Mouse (Mus musculus): ENCODE data around the gene Tmem201. TPM values are rescaled to one million over a fixed set of nuclear protein-coding genes. Genes with fewer than 3 reads are reported as not detected.

Tmem201 gene
- polyA plus RNA-seq, 1 experiment from 2014 or later = 24.6 TPM

DNA sequence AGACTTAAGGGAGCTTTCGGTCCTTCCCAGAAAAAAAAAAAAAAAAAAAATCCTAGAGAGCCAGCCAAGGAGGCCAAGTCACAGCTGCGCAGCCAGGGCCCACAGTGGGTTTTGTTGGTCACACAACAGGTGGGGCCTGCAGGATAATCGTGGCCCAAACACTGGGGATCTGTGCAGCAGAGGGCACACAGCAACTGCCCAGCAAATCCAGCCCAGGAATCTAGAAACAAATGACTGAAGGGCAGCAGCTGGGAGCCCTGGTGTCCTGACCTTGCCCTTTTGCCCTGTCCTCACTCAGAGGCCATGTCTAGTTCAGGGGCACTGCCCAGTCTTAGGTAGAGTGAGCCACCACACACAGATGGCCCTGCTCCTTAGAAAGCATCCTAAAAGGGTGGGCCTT is 5.5 kb downstream of the Tmem201 start:
- peaks cover 15% of the 10 kb centered on the region for H3K36me3 ChIP-seq (ENCODE audit: control insufficient read depth, insufficient read depth, low read length)
- ATAC-seq (ENCODE audit: insufficient number of reproducible peaks, low FRiP score, low TSS enrichment, low read depth) = no peak
- H3K27ac ChIP-seq (replicated peaks; ENCODE audit: low read depth, low read length) = no peak overlapping the region
- no peaks in the 10 kb centered on the region for H3K9me3 ChIP-seq (ENCODE audit: control insufficient read depth, low read length)
- 93% methylated on average over 3 of the region's 3 CpGs for WGBS
- H3K4me1 ChIP-seq (ENCODE audit: control insufficient read depth, insufficient read depth, low read length) = peaks cover 30% of the 10 kb centered on the region
- H3K9ac ChIP-seq (ENCODE audit: low read length) = no peak overlapping the region
- H3K4me2 ChIP-seq (ENCODE audit: low read depth, severe bottlenecking) = no peak overlapping the region
- no peak overlapping the region for H3K4me3 ChIP-seq (ENCODE audit: low read depth, low read length)
- no peaks in the 10 kb centered on the region for H3K27me3 ChIP-seq (ENCODE audit: control insufficient read depth, insufficient read depth, low read length)
- DNase-seq (ENCODE audit: low spot score) = no peak

DNA sequence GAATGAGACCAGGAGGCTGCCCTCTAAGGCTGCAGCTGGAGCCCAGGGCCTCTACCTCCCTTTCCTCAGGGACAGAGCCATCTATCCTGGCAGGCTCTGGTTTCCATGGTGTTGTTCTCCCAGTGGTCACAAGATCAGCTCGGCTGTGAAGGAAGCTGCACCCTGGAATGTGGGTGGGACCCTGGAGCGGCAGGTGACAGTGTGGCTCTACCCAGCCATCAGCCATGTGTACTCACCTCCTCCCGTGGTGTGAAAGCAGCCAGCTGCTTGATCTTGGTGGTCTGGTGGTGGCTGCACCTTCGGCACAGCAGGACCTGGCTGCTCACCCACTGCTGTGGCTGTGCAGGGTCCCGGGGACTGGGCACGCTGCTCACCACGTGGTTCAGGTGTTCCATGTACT is 7.0 kb downstream of the Tmem201 start:
- H3K36me3 ChIP-seq (ENCODE audit: control insufficient read depth, insufficient read depth, low read length) = peaks cover 29% of the 10 kb centered on the region
- DNase-seq (ENCODE audit: low spot score) = no peak
- WGBS = 76% methylated on average over 7 of the region's 7 CpGs
- no peak overlapping the region for H3K4me3 ChIP-seq (ENCODE audit: low read depth, low read length)
- H3K27me3 ChIP-seq (ENCODE audit: control insufficient read depth, insufficient read depth, low read length) = no peaks in the 10 kb centered on the region
- no peak overlapping the region for H3K9ac ChIP-seq (ENCODE audit: low read length)
- peaks cover 20% of the 10 kb centered on the region for H3K4me1 ChIP-seq (ENCODE audit: control insufficient read depth, insufficient read depth, low read length)
- H3K9me3 ChIP-seq (ENCODE audit: control insufficient read depth, low read length) = no peaks in the 10 kb centered on the region
- no peak overlapping the region for H3K4me2 ChIP-seq (ENCODE audit: low read depth, severe bottlenecking)
- no peak for ATAC-seq (ENCODE audit: insufficient number of reproducible peaks, low FRiP score, low TSS enrichment, low read depth)
- H3K27ac ChIP-seq (replicated peaks; ENCODE audit: low read depth, low read length) = no peak overlapping the region

DNA sequence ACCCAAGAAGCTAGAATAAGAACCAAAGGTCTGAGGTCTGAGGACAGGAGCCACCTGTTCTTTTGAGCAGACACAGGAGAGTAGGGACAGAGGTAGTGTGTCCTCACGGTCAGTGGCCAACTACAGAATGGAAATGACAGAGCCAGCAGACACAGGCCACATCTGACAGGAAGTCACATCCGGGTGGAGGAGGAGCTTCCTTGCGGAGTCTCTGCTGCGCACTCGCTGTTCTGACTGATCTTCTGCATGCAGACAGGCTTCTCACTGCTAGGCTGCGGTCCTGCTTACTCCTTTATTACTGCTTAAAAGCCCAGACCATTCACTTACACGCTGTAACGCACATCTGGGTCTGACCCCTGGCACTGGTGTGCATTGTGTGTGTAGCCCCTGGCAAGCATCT is 9.0 kb downstream of the Tmem201 start:
- H3K27me3 ChIP-seq (ENCODE audit: control insufficient read depth, insufficient read depth, low read length) = no peaks in the 10 kb centered on the region
- H3K36me3 ChIP-seq (ENCODE audit: control insufficient read depth, insufficient read depth, low read length) = peaks cover 32% of the 10 kb centered on the region
- no peak overlapping the region for H3K4me2 ChIP-seq (ENCODE audit: low read depth, severe bottlenecking)
- no peak for ATAC-seq (ENCODE audit: insufficient number of reproducible peaks, low FRiP score, low TSS enrichment, low read depth)
- DNase-seq (ENCODE audit: low spot score) = no peak
- H3K4me1 ChIP-seq (ENCODE audit: control insufficient read depth, insufficient read depth, low read length) = peaks cover 6% of the 10 kb centered on the region
- no peak overlapping the region for H3K27ac ChIP-seq (replicated peaks; ENCODE audit: low read depth, low read length)
- H3K4me3 ChIP-seq (ENCODE audit: low read depth, low read length) = no peak overlapping the region
- whole genome bisulfite sequencing = 74% methylated on average over 8 of the region's 8 CpGs
- no peak overlapping the region for H3K9ac ChIP-seq (ENCODE audit: low read length)
- H3K9me3 ChIP-seq (ENCODE audit: control insufficient read depth, low read length) = no peaks in the 10 kb centered on the region

DNA sequence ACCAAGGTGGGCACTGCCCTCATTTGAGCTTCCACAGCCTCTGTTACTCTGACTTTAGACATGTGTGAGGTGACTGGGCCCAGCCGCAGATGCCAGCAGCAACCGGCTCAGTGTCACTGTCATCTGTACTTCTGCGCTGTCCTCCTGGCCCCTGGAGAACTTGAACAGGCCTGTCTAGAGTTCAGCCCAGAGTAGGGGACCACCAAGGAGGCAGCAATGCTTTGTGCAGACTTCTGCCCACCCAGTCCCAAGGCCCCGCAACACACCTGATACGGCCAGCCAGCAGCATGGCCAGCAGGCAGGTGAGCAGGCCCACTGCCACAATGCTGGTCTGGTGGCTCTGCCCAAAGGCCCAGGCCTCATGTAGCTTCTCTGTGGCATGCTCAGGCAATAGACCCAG is 10.2 kb downstream of the Tmem201 start:
- no peaks in the 10 kb centered on the region for H3K9me3 ChIP-seq (ENCODE audit: control insufficient read depth, low read length)
- H3K4me1 ChIP-seq (ENCODE audit: control insufficient read depth, insufficient read depth, low read length) = no peaks in the 10 kb centered on the region
- no peaks in the 10 kb centered on the region for H3K27me3 ChIP-seq (ENCODE audit: control insufficient read depth, insufficient read depth, low read length)
- no peak overlapping the region for H3K27ac ChIP-seq (replicated peaks; ENCODE audit: low read depth, low read length)
- H3K9ac ChIP-seq (ENCODE audit: low read length) = no peak overlapping the region
- H3K4me2 ChIP-seq (ENCODE audit: low read depth, severe bottlenecking) = no peak overlapping the region
- DNase-seq (ENCODE audit: low spot score) = no peak
- peaks cover 32% of the 10 kb centered on the region for H3K36me3 ChIP-seq (ENCODE audit: control insufficient read depth, insufficient read depth, low read length)
- H3K4me3 ChIP-seq (ENCODE audit: low read depth, low read length) = no peak overlapping the region
- 96% methylated on average over 5 of the region's 5 CpGs for WGBS
- ATAC-seq (ENCODE audit: insufficient number of reproducible peaks, low FRiP score, low TSS enrichment, low read depth) = no peak

DNA sequence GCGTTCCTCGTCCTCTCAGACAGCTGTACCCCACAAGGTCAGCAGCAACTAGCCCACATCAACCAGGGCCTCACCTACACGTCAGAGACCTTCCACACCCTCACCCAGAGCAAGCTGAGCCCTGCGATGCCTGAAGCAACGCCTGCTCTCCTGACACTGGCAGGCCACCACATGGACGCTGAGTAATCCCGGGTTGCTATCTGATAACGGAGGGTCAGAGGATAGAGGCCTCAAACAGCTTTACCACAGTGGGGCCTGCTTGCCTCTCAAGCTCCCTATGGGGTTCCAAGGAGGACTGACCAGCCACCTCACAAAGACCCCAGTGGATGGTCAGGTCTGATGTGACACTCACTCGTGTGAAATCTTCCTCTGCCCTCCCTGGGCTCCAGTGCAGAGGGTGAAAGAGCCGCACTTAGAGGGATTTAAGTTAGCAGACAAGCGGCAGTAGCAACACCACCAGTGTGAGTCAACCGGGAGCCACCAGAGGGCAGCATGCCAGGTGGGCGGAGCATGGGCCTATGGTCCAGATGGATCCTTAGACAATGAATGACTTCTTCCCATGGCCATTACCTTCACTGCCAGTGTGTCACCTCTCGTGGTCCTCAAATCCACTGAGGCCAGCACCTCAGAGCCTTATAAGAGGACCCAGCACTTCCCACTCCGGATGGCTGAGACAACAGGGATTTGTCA is 12.0 kb downstream of the Tmem201 start:
- Histone ChIP-seq H3K27me3 (ENCODE audit: control insufficient read depth, insufficient read depth, low read length) (no peaks in the 10 kb centered on the region), H3K4me3 (ENCODE audit: low read depth, low read length) (no peak overlapping the region), H3K4me2 (ENCODE audit: low read depth, severe bottlenecking) (no peak overlapping the region), H3K36me3 (ENCODE audit: control insufficient read depth, insufficient read depth, low read length) (peaks cover 29% of the 10 kb centered on the region), H3K9ac (ENCODE audit: low read length) (no peak overlapping the region), H3K9me3 (ENCODE audit: control insufficient read depth, low read length) (no peaks in the 10 kb centered on the region), H3K27ac (replicated peaks; ENCODE audit: low read depth, low read length) (no peak overlapping the region), H3K4me1 (ENCODE audit: control insufficient read depth, insufficient read depth, low read length) (no peaks in the 10 kb centered on the region)
- no peak for ATAC-seq (ENCODE audit: insufficient number of reproducible peaks, low FRiP score, low TSS enrichment, low read depth)
- 74% methylated on average over 15 of the region's 15 CpGs for WGBS
- peak; percentile 74 for DNase-seq (ENCODE audit: low spot score)

DNA sequence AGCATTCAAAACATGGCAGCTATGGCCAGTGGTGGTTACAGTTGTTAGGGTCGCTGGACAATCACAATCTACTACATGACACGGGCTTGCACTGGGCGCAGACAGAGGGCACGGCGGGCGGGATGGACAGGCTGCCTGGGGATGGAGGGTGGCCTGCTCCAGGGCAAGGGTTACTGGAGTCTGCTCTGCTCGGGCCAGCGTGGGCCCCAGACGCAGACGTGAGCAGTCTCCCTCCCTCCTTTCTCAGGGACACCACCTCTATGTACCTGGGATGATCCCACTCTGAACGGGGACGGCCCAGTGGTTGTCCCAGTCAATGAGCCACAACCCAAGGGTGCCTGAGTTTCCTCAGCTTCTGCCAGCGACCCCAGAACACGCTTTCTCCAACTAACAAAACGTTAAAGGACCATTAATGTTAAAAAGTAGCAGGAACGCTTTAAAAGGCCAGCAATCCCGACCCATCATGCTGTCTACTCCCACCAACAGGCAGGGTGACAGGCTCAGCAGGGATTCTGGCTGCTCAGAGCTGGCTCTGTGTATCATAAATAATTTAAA is 12.9 kb downstream of the Tmem201 start:
- H3K4me3 ChIP-seq (ENCODE audit: low read depth, low read length) = no peak overlapping the region
- H3K36me3 ChIP-seq (ENCODE audit: control insufficient read depth, insufficient read depth, low read length) = peaks cover 28% of the 10 kb centered on the region
- no peaks in the 10 kb centered on the region for H3K27me3 ChIP-seq (ENCODE audit: control insufficient read depth, insufficient read depth, low read length)
- H3K9me3 ChIP-seq (ENCODE audit: control insufficient read depth, low read length) = no peaks in the 10 kb centered on the region
- WGBS = 90% methylated on average over 17 of the region's 17 CpGs
- no peak for DNase-seq (ENCODE audit: low spot score)
- no peak overlapping the region for H3K4me2 ChIP-seq (ENCODE audit: low read depth, severe bottlenecking)
- no peak for ATAC-seq (ENCODE audit: insufficient number of reproducible peaks, low FRiP score, low TSS enrichment, low read depth)
- no peaks in the 10 kb centered on the region for H3K4me1 ChIP-seq (ENCODE audit: control insufficient read depth, insufficient read depth, low read length)
- no peak overlapping the region for H3K9ac ChIP-seq (ENCODE audit: low read length)
- no peak overlapping the region for H3K27ac ChIP-seq (replicated peaks; ENCODE audit: low read depth, low read length)

DNA sequence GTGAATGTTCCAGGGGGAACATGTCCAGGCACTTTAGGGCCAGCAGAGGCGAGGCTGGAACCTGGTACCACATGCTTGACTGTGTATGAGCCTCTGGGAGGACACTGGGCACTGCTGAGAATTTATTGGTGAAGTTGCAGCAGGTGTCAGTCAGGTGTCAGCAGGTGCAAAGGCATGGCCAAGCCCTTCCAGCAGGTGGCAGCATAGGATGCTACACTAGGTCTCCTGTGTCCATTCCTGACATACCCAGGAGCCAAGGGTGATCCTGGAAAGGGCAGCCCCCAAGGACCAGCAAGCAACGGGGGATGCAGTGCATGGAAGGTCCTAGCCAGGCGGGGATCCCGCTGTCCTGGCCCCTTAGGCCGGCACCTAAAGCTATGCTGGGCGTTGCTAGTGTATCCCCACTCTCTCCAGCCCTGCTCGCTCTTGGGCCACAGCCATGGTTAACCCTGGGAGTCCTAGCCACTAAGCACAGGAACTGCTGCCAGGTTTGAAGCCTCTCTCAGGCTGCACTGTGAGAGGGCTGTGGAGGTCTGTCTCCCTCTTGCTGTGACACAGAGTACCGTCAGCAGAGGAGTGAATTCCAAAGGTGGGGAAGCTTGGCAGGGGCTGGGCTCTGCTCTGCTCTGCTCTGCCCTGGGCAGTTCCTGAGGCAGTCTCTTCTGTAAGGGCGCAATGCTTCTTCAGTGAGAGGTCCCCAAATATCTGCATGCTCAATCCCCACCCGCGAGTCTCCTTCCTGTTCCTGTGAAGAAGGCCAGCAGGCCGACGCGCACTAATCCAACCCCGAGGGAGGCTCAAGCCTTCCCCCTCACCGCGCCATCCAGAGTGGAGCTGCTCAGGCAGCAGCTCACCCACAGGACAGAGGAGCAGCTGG is 13.8 kb downstream of the Tmem201 start:
- H3K4me2 ChIP-seq (ENCODE audit: low read depth, severe bottlenecking) = no peak overlapping the region
- no peaks in the 10 kb centered on the region for H3K27me3 ChIP-seq (ENCODE audit: control insufficient read depth, insufficient read depth, low read length)
- ATAC-seq (ENCODE audit: insufficient number of reproducible peaks, low FRiP score, low TSS enrichment, low read depth) (no peak), DNase-seq (ENCODE audit: low spot score) (peak; percentile 69)
- H3K27ac ChIP-seq (replicated peaks; ENCODE audit: low read depth, low read length) = no peak overlapping the region
- 86% methylated on average over 17 of the region's 17 CpGs for WGBS
- peaks cover 30% of the 10 kb centered on the region for H3K36me3 ChIP-seq (ENCODE audit: control insufficient read depth, insufficient read depth, low read length)
- H3K9me3 ChIP-seq (ENCODE audit: control insufficient read depth, low read length) = no peaks in the 10 kb centered on the region
- H3K4me1 ChIP-seq (ENCODE audit: control insufficient read depth, insufficient read depth, low read length) = no peaks in the 10 kb centered on the region
- H3K4me3 ChIP-seq (ENCODE audit: low read depth, low read length) = no peak overlapping the region
- no peak overlapping the region for H3K9ac ChIP-seq (ENCODE audit: low read length)

DNA sequence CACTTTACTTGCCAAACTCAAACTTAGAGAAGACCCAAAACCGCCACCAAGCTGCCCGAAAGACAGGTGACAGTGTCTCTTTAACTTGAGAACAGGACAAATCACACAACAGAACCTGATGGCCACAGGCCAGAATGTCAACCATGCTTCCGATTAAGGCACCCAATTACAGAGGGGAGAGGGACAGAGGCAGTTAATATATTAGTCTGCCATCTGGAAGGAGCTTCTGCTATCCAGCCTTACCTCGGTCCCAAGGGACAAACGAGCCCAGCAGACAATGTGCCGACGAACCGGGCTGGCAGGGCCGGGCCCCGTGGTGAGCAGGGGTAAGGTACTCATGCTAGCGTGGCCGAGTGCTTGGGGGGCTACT is 14.8 kb downstream of the Tmem201 start:
- 91% methylated on average over 12 of the region's 12 CpGs for WGBS
- Histone ChIP-seq H3K4me1 (ENCODE audit: control insufficient read depth, insufficient read depth, low read length) (no peaks in the 10 kb centered on the region), H3K27ac (replicated peaks; ENCODE audit: low read depth, low read length) (no peak overlapping the region), H3K4me2 (ENCODE audit: low read depth, severe bottlenecking) (no peak overlapping the region), H3K9me3 (ENCODE audit: control insufficient read depth, low read length) (no peaks in the 10 kb centered on the region), H3K36me3 (ENCODE audit: control insufficient read depth, insufficient read depth, low read length) (peaks cover 38% of the 10 kb centered on the region), H3K4me3 (ENCODE audit: low read depth, low read length) (no peak overlapping the region), H3K9ac (ENCODE audit: low read length) (no peak overlapping the region), H3K27me3 (ENCODE audit: control insufficient read depth, insufficient read depth, low read length) (no peaks in the 10 kb centered on the region)
- DNase-seq (ENCODE audit: low spot score) (no peak), ATAC-seq (ENCODE audit: insufficient number of reproducible peaks, low FRiP score, low TSS enrichment, low read depth) (no peak)
